Mouse (Mus musculus) heart, embryonic 13.5 days (tissue): ENCODE measurements around the gene Gys1. TPM values are rescaled to one million over a fixed set of nuclear protein-coding genes. Genes with fewer than 3 reads are reported as not detected.
A peak's percentile ranks its signal among the peaks of the same experiment; 100 is the strongest.

Experiments used
- ATAC-seq: fragments of 200-750 bp; cut with Nextera tagmentation; 2 replicates; pipeline ENCODE4 v1.8.0; 2017; ENCODE audit warnings: moderate TSS enrichment; ENCODE audit not compliant: insufficient number of reproducible peaks, low FRiP score, low TSS enrichment; ENCODE audit errors: extremely low read depth
- H3K27ac ChIP-seq: fragments of 300-500 bp; sonication (generic); replicated peaks from 2 replicates; pipeline ENCODE4 v1.5.1; 2015; ENCODE audit warnings: moderate library complexity, mild to moderate bottlenecking, inconsistent platforms
- H3K27me3 ChIP-seq: fragments of 300-500 bp; sonication (generic); replicated peaks from 2 replicates; pipeline ENCODE4 v1.6.1; 2015; ENCODE audit warnings: mild to moderate bottlenecking, inconsistent platforms
- H3K36me3 ChIP-seq: fragments of 300-500 bp; sonication (generic); 2 replicates; pipeline ENCODE4 v1.6.1; 2015; ENCODE audit warnings: mild to moderate bottlenecking, inconsistent platforms
- H3K4me1 ChIP-seq: fragments of 300-500 bp; sonication (generic); 2 replicates; pipeline ENCODE4 v1.6.1; 2015; ENCODE audit warnings: inconsistent platforms
- H3K4me2 ChIP-seq: fragments of 300-500 bp; sonication (generic); 2 replicates; pipeline ENCODE4 v1.6.1; 2015; ENCODE audit warnings: inconsistent platforms, mild to moderate bottlenecking, moderate library complexity
- H3K4me3 ChIP-seq: fragments of 300-500 bp; sonication (generic); 2 replicates; pipeline ENCODE4 v1.5.1; 2015; ENCODE audit warnings: moderate library complexity, mild to moderate bottlenecking, inconsistent platforms
- H3K9ac ChIP-seq: fragments of 300-500 bp; sonication (generic); 2 replicates; pipeline ENCODE4 v1.6.1; 2015; ENCODE audit warnings: inconsistent platforms, mild to moderate bottlenecking, moderate library complexity
- H3K9me3 ChIP-seq: fragments of 300-500 bp; sonication (generic); 2 replicates; pipeline ENCODE4 v1.6.1; 2016; ENCODE audit warnings: inconsistent platforms
- WGBS: fragments of 180-500 bp; shearing (Covaris S2); methylation state at CpG from one replicate; pipeline ENCODE4 v1.1.7; 2015; ENCODE audit warnings: mixed read lengths; 5-methylcytosine and 5-hydroxymethylcytosine counted together
- polyA plus RNA-seq: library from polyadenylated mRNA; unstranded; fragments of >200 nt; fragmentation: Nextera tagmentation; extraction: Ambion mirVana; gene quantifications from 2 replicates; pipeline ENCODE4 v1.2.1, GENCODE M21; 2015

Gene Gys1
- polyA plus RNA-seq, 1 experiment from 2014 or later: 91.8 TPM

DNA sequence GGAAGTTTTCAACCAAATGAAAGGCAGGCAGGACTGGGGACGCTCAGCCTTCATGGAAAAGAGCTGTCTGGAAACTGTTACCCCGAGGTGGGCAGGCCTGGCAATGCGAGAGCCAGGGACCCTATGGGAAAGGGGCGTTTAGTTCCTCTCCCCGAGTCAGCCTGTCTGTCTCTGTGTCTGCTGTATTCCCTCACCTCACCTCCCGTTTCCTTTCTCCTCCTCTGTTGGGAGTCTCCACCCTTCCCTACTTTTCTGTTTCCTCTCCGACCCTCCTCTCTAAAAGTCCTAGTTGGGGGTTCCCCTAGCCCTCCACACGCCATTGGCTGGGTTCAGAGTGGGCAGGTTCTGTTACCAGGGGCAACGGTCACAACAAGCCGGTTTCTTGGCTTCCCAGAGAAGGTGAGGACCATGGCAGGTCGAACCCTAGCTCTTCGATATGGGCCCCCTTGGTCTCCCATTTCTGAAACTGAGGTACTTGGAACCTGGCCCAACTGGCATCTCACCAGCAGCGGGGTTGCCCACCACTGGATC is 16.6 kb upstream of the Gys1 start:
- Histone ChIP-seq H3K27me3 (peaks cover 84% of the 10 kb centered on the region), H3K9ac (peak overlapping the region; percentile 13; the same call in 1 of the 2 replicates), H3K4me3 (no peak overlapping the region), H3K36me3 (peaks cover 25% of the 10 kb centered on the region), H3K4me2 (peak overlapping the region; percentile 25), H3K27ac (no peak overlapping the region), H3K9me3 (no peaks in the 10 kb centered on the region), H3K4me1 (peaks cover 36% of the 10 kb centered on the region)
- ATAC-seq: no peak
- WGBS: 10% methylated on average over 13 of the region's 13 CpGs

DNA sequence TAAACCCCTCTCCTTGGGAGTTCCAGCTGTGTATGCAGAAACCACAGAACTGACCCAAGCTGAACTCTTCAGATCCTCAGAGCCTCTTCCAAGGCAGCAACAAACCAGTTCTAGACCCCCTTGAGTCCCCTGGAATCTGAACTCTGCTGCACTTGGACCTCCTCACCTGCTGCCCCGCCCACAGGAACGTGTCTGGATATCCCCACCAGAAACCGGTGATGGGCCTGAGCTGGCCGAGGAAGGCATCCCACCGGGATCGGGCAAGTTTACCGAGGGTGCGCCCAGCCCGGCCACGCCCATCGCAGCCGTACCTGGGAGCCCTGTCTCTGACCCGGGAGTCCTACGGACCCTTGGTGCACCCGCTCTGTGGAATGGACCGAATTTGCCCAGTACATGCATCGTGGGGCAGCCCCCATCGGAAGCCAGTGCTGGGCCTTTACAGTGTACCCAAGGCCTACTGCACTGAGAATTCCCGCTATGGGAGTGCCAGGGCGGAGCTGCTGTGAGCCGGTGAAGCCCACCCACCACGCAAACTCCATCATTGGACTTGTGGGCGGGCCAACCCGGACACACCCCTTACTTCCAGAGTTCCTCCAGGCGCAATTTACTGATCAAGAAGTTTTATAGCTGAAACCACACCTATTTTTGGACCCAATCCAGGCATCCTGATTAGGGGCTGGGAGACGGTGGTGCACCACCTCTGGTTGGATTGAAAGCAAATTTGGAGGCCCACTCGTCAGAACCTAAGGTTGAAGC is 14.6 kb upstream of the Gys1 start:
- Histone ChIP-seq H3K27me3 (peaks cover 64% of the 10 kb centered on the region), H3K9ac (no peak overlapping the region), H3K9me3 (no peaks in the 10 kb centered on the region), H3K27ac (no peak overlapping the region), H3K4me1 (peaks cover 16% of the 10 kb centered on the region), H3K4me3 (no peak overlapping the region), H3K36me3 (peaks cover 45% of the 10 kb centered on the region), H3K4me2 (no peak overlapping the region)
- 15% methylated on average over 27 of the region's 27 CpGs for WGBS
- ATAC-seq: no peak

DNA sequence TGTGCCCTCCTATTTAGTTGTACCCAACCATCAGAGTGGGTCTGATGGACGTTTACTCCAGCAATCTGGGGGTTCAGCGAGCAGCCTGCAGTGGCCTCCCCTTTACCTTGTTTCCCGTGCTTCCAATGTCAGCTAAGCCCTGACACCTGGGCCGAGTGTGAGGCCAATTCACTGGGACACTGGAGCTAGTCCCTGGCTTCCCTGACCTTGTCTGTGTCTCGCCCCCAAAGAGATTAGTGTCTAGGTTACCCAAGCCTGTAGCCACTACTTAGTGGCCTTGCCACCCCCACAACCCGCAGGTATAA is 14.1 kb upstream of the Gys1 start, which contains the start of gene Lhb:
Gene Lhb (plus strand): TSS at position 206 of the 305 bp plus-strand sequence.
- Histone ChIP-seq H3K9ac (no peak within 1 kb of the TSS), H3K4me2 (no peak within 1 kb of the TSS), H3K4me3 (no peak within 1 kb of the TSS), H3K9me3 (no peaks in the 10 kb centered on the region), H3K4me1 (peaks cover 11% of the 10 kb centered on the region), H3K27ac (no peak within 1 kb of the TSS), H3K27me3 (peaks cover 58% of the 10 kb centered on the region), H3K36me3 (peaks cover 51% of the 10 kb centered on the region)
- ATAC-seq: no peak
- 56% methylated on average over 6 of the region's 6 CpGs for WGBS

DNA sequence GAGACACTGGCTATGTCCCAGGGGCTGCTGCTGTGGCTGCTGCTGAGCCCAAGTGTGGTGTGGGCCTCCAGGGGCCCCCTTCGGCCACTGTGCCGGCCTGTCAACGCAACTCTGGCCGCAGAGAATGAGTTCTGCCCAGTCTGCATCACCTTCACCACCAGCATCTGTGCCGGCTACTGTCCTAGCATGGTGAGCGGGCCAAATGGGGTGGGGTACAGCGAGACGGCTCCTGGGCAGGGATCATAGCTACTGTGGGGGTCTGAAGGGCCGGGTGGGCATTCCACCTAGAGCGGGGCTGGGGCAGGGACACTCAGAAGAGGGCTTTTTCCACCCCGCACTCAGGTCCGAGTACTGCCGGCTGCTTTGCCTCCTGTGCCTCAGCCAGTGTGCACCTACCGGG is 13.4 kb upstream of the Gys1 start:
- Histone ChIP-seq H3K9ac (no peak overlapping the region), H3K4me3 (no peak overlapping the region), H3K4me2 (no peak overlapping the region), H3K27ac (no peak overlapping the region), H3K27me3 (peaks cover 52% of the 10 kb centered on the region), H3K9me3 (no peaks in the 10 kb centered on the region), H3K36me3 (peaks cover 56% of the 10 kb centered on the region), H3K4me1 (peaks cover 7% of the 10 kb centered on the region; the same call in 1 of the 2 replicates)
- WGBS: 91% methylated on average over 14 of the region's 14 CpGs
- ATAC-seq: no peak

DNA sequence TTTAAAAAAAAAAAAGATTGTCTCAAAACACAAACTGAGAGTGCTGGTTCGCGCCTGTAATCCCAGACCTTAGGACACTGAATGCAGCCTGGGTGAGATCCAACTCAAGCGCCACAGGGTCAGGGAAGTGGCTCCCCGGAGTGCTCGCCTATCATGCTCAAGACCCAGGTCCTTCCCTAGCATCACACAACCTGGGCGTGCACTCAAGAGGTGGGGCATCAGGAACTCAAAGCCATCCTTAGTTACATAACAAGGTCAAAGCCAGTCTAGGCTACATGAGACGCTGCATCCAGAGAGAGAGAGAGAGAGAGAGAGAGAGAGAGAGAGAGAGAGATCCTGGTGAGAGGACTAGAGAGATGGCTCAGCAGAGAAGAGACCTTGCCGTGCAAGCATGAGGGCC is 8.1 kb upstream of the Gys1 start:
- Histone ChIP-seq H3K9ac (no peak overlapping the region), H3K36me3 (peaks cover 98% of the 10 kb centered on the region), H3K27me3 (no peaks in the 10 kb centered on the region; the same call in 1 of the 2 replicates), H3K9me3 (no peaks in the 10 kb centered on the region), H3K4me1 (no peaks in the 10 kb centered on the region), H3K27ac (no peak overlapping the region), H3K4me2 (no peak overlapping the region), H3K4me3 (no peak overlapping the region)
- no peak for ATAC-seq
- WGBS: 85% methylated on average over 8 of the region's 8 CpGs

DNA sequence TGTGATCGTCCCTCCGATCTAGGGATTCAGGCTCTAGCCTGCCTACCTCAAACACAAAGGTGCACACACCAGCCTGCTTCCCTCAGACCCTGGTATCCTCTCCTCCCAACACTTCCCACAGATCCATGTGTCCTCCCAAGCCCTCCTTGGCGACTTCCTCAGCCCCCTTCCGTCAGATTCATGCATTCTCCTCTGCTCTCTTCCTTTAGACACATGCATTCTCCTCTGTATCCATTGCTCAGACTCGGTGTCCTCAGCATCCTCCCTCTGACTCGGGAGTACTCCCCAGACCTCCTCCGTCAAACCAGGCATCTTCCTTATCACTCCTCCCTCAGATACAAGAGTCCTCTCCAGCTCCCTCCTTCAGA is 825 bp upstream of the Gys1 start:
- H3K9me3 ChIP-seq: no peaks in the 10 kb centered on the region
- peaks cover 45% of the 10 kb centered on the region for H3K4me1 ChIP-seq
- peak overlapping the region; percentile 92 for H3K9ac ChIP-seq
- no peak for ATAC-seq
- 4% methylated on average over 7 of the region's 7 CpGs for WGBS
- H3K4me3 ChIP-seq: peak overlapping the region; percentile 80
- peaks cover 44% of the 10 kb centered on the region for H3K36me3 ChIP-seq
- H3K4me2 ChIP-seq: peak overlapping the region; percentile 97
- H3K27ac ChIP-seq: peak overlapping the region; percentile 90
- H3K27me3 ChIP-seq: no peaks in the 10 kb centered on the region

DNA sequence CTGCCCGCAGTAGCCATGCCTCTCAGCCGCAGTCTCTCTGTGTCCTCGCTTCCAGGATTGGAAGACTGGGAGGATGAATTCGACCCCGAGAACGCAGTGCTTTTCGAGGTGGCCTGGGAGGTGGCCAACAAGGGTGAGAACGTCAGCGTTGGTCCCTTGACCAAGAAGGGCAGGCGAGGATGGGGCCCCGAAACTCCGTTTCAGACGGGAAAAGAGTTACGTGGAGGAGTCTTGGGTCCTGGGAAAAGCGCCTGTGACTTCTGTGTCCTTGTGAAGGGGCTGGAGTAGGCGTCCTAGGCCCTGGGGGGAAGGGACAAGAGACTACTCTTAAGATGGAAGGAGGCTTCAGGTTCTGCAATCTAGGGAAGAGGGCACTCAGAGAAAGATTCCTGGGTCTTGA is 394 bp downstream of the Gys1 start:
- Histone ChIP-seq H3K4me2 (peak overlapping the region; percentile 97), H3K36me3 (peaks cover 41% of the 10 kb centered on the region), H3K4me1 (peaks cover 45% of the 10 kb centered on the region), H3K27me3 (no peaks in the 10 kb centered on the region), H3K9ac (peak overlapping the region; percentile 95), H3K27ac (peak overlapping the region; percentile 92), H3K9me3 (no peaks in the 10 kb centered on the region), H3K4me3 (peak overlapping the region; percentile 80)
- no peak for ATAC-seq
- WGBS: 2% methylated on average over 16 of the region's 16 CpGs

DNA sequence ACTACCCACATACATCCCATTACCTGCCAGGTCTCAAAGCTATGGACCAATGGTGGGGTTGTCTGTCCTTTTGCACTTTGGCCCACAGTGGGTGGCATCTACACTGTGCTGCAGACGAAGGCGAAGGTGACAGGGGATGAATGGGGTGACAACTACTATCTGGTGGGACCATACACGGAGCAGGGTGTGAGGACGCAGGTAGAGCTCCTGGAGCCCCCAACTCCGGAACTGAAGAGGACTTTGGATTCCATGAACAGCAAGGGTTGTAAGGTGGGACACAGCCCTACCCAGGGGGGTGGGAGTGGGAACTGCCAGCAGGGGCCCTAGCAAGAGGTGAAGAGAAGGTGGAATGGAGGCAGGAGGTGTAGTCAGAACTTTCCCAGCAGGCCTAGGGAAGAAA is 1.8 kb downstream of the Gys1 start:
- H3K4me2 ChIP-seq: peak overlapping the region; percentile 97
- H3K9ac ChIP-seq: peak overlapping the region; percentile 95
- H3K9me3 ChIP-seq: no peaks in the 10 kb centered on the region
- peak overlapping the region; percentile 80; the same call in 1 of the 2 replicates for H3K4me3 ChIP-seq
- 76% methylated on average over 5 of the region's 5 CpGs for WGBS
- H3K27ac ChIP-seq: no peak overlapping the region
- ATAC-seq: no peak
- H3K36me3 ChIP-seq: peaks cover 41% of the 10 kb centered on the region
- peaks cover 45% of the 10 kb centered on the region for H3K4me1 ChIP-seq
- H3K27me3 ChIP-seq: no peaks in the 10 kb centered on the region

DNA sequence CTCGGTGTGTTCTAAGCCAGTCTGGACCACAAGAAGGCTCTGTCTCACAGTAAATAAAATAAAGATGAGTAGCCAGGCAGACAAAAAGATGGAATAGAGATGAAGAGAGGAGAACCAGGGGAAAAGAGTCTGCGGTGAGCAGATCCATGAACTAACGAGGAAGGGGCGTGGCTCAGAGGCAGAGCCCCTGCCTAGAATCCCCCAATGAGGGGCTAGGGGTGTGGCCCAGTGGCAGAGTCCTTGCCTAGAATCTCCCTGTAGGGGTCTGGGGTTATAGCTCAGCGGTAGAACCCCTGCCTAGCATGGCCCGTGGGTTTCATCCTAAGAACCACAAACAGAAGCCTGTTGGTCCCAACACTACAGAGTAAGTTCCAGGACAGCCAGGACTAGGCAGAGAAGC is 2.4 kb downstream of the Gys1 start:
- H3K4me2 ChIP-seq: peak overlapping the region; percentile 97
- H3K27ac ChIP-seq: no peak overlapping the region
- H3K36me3 ChIP-seq: peaks cover 41% of the 10 kb centered on the region
- H3K4me1 ChIP-seq: peaks cover 45% of the 10 kb centered on the region
- peak overlapping the region; percentile 95 for H3K9ac ChIP-seq
- H3K9me3 ChIP-seq: no peaks in the 10 kb centered on the region
- peak overlapping the region; percentile 4; the same call in 1 of the 2 replicates for H3K4me3 ChIP-seq
- no peak for ATAC-seq
- 36% methylated on average over 6 of the region's 6 CpGs for WGBS
- H3K27me3 ChIP-seq: no peaks in the 10 kb centered on the region

DNA sequence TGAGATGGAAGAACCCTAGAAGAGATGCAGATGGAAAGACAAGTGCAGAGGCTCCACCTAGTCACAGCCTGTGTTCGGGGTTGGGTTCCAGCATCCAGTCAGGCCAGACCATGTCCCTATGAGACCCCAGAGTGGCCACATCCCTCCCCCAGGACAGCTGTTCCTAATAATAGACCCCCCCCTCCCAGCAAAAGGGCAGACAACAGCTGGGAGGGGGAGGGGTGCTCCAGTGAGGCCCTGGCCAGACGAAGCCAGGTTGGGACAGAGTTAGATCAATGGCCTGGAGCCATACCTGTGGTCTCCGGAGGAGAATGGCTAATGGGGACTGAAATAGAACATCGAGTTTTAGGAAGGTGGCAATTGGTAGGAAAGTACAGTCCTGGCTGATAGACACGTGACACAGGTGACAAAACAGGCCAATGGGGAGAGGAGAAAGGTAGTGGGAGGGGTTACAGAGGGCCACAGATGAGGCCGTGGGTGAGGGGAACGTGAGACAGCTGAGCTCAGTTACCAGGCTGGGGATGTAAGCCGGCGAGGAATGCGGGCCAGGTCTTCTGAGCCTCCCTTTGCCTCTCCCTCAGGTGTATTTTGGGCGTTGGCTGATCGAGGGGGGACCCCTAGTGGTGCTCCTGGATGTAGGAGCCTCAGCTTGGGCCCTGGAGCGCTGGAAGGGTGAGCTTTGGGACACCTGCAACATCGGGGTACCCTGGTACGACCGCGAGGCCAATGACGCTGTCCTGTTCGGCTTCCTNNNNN is 3.1 kb downstream of the Gys1 start, which contains the start of gene Ruvbl2:
Gene Ruvbl2 (minus strand): TSS at position 576 of the 756 bp plus-strand sequence.
- H3K27ac ChIP-seq: no peak within 1 kb of the TSS
- H3K4me1 ChIP-seq: peaks cover 43% of the 10 kb centered on the region
- ATAC-seq: no peak
- peak within 1 kb of the TSS; percentile 4; the same call in 1 of the 2 replicates for H3K4me3 ChIP-seq
- peak within 1 kb of the TSS; percentile 97 for H3K4me2 ChIP-seq
- WGBS: 24% methylated on average over 19 of the region's 19 CpGs
- H3K9me3 ChIP-seq: no peaks in the 10 kb centered on the region
- H3K9ac ChIP-seq: peak within 1 kb of the TSS; percentile 95
- H3K36me3 ChIP-seq: peaks cover 43% of the 10 kb centered on the region
- H3K27me3 ChIP-seq: no peaks in the 10 kb centered on the region
